Mouse (Mus musculus) retina, postnatal 1 day (tissue): ENCODE measurements around the gene Kcnj10.

Source experiments
- DNase-seq: peaks from one replicate; pipeline ENCODE4 v3.0.0-alpha.2; 2012

The Kcnj10 gene

GRCm38 (mm10) chr1:172340729-172341321 lies at the start of gene Kcnj10:
Gene Kcnj10, plus strand, starts transcription at chr1:172341210.
- peak; percentile 95 for DNase-seq

GRCm38 (mm10) chr1:172292880-172293279 lies 48.1 kb upstream of the Kcnj10 start:
- no peak for DNase-seq

DNA sequence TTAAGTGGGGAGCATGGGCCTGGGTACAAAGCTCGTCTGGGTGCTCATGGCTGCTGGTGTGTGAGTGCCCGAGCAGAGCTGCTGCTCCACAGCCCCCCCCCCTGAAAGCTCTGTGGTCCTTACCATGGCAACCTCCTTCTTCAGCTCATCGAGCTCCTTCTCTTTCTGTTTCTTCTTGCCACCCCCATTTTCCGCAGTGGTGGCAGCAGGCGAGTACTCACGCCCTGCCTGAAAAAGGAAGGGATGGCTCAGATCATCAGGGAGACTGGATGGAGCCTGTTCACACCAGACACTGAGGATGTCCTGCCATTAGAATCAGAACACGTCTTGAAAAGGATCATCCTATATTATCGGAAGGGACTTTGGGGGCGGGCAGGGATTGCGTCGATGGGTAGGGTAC lies 47.6 kb upstream of the Kcnj10 start:
- DNase-seq: no peak

GRCm38 (mm10) chr1:172295751-172296197 lies 45.2 kb upstream of the Kcnj10 start:
- peak; percentile 48 for DNase-seq

DNA sequence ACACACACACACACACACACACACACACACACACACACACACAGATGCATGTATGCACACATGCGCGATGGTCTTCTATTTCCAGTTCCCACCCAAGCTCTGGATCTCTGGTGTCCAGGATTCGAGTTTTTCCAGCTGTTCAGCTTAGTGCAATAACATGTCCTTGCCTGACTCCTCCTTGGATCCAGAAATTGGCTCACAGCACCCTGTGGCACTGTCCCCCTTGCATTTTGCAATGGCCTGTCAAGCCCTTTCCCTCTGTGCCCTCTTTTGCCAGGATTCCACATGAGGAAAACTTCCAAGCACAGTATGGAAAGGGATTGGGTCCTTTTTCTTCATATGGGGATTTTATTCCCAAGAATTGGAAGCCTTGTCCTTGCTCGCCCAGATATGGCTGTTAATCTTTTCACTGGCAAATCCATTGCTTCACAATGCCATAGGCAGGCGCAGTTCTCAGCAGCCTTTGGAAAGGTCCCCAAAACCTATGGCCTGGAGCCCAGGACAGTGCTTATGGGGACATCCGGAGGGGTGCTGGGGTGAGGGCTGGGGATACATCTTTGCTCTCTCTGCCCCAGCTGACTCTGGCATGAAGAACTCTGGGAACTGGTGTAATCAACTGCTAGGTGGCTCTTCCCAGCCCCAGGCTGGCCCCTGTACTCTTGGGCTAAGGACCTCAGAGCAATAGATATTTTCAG lies 44.0 kb upstream of the Kcnj10 start:
- no peak for DNase-seq

DNA sequence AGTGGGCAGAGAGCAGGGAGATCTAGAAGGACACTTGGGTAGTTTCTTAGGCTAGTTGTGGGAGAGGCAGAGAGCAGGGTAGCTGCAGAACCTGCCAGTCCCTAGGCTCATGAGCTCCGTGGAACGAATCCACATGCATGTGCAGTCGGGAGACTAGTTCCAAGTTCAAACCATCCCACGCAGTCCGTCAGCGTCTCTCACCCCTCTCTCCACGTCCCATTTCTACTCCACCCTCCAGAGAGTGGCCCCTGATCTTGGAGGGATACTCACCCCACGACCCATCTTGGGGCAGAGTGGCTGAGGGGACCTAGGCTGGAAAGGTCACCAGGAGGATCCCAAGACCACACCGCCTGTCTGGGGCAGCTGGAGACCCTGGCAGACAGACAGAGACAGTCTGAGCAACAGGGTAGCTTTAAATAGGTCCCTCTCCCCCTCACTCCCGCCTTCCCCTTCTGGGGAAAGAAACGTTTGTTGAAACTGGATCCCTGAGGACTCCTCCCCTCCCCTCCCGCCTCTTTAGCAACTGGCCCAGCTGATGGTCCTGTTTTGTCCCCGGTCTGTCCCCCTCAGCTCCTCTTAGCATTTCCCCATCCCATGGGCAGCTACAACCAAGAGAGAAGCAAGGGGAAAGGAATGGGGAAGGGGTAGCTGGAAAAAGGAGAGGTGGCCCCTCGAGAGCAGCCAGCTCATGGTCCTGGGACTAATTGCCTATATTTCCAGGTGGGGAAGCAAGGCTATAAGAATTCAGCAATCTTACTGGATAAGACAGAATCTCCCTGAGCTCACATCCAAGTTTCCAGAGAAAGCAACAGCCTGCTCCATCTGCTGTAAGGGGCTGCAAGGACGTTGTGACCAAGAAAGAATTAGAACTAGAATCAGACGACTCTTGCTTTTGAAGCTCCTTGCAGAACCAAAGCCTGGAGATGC lies 43.1 kb upstream of the Kcnj10 start, which contains the start of gene Atp1a2:
Atp1a2 (minus strand) TSS at position 454 of the 927 bp plus-strand sequence.
- peak; percentile 77 for DNase-seq

DNA sequence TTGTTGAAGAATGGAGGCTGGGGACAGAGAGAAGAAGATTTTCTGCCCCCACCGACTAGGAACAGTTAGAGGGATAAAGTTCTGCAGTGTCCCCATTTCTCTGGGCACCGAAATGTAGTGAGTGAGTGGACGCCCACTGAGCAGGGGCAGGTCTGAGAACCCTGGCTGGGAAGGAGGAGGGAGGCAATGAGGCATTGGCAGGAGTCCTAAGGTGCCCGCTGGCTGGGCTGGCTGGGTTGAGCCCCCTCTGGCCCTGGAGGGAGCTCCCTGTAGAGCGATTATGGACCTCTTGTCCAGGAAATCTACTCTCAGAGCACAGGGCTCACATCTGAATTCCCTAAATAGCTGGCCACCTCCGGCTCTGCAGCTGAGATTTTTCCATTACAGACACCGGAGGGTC lies 41.5 kb upstream of the Kcnj10 start:
- DNase-seq: no peak

DNA sequence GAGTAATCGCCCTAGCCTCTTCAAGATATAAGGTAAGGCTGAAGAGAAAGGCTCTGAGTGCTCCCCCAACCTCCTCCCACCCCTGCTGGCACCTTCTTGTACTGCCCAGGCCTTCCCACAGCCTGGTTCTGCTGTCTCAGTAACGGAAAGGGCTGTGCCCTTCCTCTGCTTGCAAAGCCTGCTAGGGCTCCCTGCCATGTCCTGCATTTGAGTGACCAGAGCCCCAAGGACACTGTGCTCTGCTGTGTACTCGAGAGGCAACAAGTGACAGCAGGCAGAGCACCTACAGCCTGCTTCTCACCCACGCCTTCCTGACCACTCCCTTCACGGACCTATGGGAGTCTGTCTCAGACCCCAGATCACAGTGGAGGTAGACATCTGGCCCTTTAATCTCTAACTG lies 40.8 kb upstream of the Kcnj10 start:
- DNase-seq: no peak

- no peak for DNase-seq
These were observed 39.8 kb upstream of the Kcnj10 start for GRCm38 (mm10) chr1:172301180-172301579.

GRCm38 (mm10) chr1:172302311-172302710 lies 38.7 kb upstream of the Kcnj10 start:
- no peak for DNase-seq

- no peak for DNase-seq
These were observed 38.2 kb upstream of the Kcnj10 start for GRCm38 (mm10) chr1:172302851-172303250.

DNA sequence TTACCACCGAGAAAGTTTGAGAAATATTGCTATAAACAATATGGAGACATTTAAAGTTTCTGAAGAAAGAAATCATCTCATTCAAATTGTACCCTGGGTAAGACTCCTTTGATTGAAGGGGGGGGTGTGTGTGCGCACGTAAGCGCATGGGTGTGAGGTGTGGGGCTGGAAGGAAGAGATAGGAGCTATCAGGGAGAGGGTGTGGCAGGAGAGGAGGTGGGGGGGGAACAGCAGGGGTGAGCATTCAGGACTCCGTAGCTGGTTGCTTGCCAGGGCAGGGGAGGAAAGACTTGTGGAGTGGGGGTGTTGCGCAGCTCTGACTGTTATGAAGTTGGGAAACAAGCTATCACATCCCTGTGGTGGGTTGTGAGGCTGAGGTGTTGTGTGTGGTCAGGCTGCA lies 36.6 kb upstream of the Kcnj10 start:
- DNase-seq: no peak

DNA sequence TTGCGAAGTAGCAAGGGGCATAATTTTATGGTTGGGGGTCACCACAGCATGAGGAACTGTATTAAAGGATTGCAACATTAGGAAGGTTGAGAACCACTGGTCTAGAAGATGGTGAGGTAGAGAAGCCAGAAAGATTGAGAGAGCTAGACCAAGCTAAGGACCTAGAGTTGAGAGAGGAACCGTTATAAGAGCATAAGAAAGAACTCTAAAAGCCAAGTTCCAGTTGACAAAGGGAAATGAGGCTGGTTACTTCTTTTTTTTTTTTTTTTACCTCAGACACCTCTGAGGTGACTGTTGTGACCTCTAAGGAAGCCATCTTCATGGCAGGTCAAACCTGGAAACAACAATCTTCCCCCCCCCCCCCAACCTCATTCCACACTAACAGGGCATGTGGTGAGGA lies 35.9 kb upstream of the Kcnj10 start:
- no peak for DNase-seq

DNA sequence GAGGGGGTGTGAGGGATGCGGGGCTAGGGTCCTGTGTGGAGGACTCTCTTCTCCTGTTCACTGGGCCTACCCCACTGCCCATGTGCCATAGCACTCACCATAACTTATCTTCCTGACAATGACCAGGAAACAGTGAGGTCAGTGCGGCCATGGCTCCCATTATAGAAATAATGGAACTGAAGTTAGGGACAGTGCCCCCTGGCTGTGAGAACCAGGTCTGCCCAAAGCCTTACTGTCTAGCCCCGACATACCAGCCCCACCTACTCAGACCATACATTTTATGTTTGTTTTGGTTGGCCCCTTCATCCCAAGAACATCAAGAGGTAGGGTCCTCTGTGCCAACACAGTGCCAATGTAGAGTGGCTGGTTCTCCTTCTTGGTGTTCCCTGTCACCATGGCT lies 35.4 kb upstream of the Kcnj10 start:
- DNase-seq: no peak

DNA sequence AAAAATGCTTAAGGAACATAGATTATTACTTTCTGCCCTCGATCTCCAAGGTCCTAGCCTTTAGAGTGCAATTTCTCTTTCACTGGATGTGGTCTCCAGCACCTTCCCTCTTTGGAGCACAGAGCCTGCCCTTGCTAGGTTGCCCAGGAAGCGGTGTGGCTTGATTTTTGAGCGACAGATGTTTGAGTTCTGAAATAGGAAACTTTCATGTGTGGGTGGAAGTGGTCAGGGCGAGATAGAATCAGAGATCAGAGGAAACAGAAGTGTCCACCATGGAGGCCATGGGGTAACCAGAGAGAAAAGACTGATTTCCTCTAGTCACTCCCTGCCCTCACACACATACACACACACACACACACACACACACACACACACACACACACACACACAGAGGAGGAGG lies 34.8 kb upstream of the Kcnj10 start:
- no peak for DNase-seq

- no peak for DNase-seq
These were observed 34.1 kb upstream of the Kcnj10 start for GRCm38 (mm10) chr1:172306885-172307284.

GRCm38 (mm10) chr1:172307936-172308335 lies 33.1 kb upstream of the Kcnj10 start:
- DNase-seq: no peak

- DNase-seq: no peak
These were observed 32.6 kb upstream of the Kcnj10 start for GRCm38 (mm10) chr1:172308409-172308808.

DNA sequence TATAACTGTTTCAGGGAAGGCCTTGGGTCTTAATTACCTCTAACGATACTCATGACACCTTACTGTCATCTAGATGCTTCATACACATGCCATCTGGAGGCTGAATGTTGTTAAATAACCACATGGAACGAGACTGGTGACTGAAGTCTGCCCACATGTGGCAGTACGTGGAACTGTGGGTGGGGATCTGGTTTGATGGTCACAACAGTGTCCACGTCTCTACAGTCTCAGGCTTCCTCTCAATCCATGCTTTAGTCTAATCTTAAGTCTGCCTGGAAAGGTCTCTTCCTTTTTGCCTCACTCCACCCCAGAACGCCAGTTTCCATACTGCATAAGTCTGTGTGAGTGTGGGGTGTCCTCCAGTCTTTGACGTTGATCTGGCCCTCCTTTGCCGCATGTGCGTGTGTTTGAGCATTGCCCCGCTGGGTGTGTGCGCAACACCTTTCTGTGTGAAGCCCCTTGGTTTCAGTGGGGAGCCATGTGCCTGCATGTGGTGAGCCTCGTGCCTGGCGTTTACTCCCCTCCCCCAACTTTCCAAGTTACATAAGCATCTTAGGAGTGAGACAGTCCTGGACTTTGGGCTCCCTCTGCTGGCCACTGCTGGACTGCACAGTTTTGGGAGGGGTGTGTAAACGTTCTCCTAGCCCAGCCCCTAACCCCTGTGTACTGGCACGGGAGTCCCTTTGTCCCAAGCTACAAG lies 31.2 kb upstream of the Kcnj10 start:
- peak; percentile 97 for DNase-seq

DNA sequence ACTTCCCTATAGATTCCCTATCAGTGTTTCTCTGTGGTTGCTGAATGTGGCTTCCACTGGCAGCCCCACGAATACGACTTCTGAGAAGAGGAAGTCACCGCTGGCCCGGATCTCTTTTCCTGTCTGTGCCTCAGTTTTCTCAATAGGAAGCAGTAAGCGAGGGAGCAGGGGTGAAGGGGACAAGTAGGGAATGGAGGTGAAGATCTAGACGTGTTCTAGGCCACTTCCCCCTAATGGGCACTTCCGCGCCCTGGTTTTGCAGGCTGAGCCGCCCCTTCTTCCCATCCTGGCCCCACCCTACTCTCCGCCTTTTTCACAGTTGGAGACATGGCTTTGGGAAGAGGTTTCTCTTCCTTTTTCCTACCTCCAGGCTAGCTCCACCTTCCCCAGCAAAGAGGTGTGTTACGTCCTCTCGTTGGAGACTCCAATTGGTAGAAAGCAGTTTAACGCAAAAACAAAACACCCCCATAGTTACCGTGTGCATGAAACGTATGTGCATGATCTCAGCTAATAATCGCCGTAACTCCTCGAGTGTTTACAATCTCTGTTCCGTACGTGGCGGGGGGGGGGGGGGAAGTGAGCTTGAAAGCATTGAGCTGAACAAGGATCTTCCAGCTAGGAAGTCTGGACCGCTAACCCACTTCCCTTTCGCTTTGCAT lies 29.6 kb upstream of the Kcnj10 start:
- peak; percentile 54 for DNase-seq

- DNase-seq: peak; percentile 93
These were observed 28.9 kb upstream of the Kcnj10 start for GRCm38 (mm10) chr1:172311921-172312767.
